Mouse (Mus musculus) heart, embryonic 16.5 days (tissue): ENCODE measurements at regions not wholly inside any gene's neighbourhood (a gene's known extent, or its start where the extent isn't known, plus 50 kb on each side); places are given as distances from the start of the nearest gene placed in this dataset.

Source experiments
- ATAC-seq: fragments of 200-750 bp; cut with Nextera tagmentation; replicated peaks from 2 replicates; pipeline ENCODE4 v1.8.0; 2017; ENCODE audit warnings: moderate number of reproducible peaks; ENCODE audit not compliant: insufficient read depth, low FRiP score; ENCODE audit errors: extremely low read depth
- H3K27ac ChIP-seq: fragments of 300-500 bp; sonication (generic); 2 replicates; pipeline ENCODE4 v1.5.1; 2014; ENCODE audit warnings: mild to moderate bottlenecking, low read length, control low read depth, moderate library complexity
- H3K27me3 ChIP-seq: fragments of 300-500 bp; sonication (generic); 2 replicates; pipeline ENCODE4 v1.6.1; 2014; ENCODE audit warnings: low read length, mixed read lengths; ENCODE audit not compliant: control insufficient read depth, insufficient read depth
- H3K36me3 ChIP-seq: fragments of 300-500 bp; sonication (generic); 2 replicates; pipeline ENCODE4 v1.6.1; 2014; ENCODE audit not compliant: control insufficient read depth, insufficient read depth
- H3K4me1 ChIP-seq: fragments of 300-500 bp; sonication (generic); 2 replicates; pipeline ENCODE4 v1.6.1; 2014; ENCODE audit warnings: low read length, mixed read lengths; ENCODE audit not compliant: control insufficient read depth, insufficient read depth
- H3K4me2 ChIP-seq: fragments of 300-500 bp; sonication (generic); 2 replicates; pipeline ENCODE4 v1.6.1; 2014; ENCODE audit warnings: low read depth, mild to moderate bottlenecking, control low read depth, low read length
- H3K4me3 ChIP-seq: fragments of 300-500 bp; sonication (generic); 2 replicates; pipeline ENCODE4 v1.5.1; 2014; ENCODE audit warnings: mild to moderate bottlenecking, control low read depth, low read length
- H3K9ac ChIP-seq: fragments of 300-500 bp; sonication (generic); 2 replicates; pipeline ENCODE4 v1.6.1; 2014; ENCODE audit warnings: low read length, control low read depth
- H3K9me3 ChIP-seq: fragments of 300-500 bp; sonication (generic); replicated peaks from 2 replicates; pipeline ENCODE4 v1.6.1; 2016; ENCODE audit warnings: low read length; ENCODE audit not compliant: control insufficient read depth
- WGBS: fragments of 180-500 bp; shearing (Covaris S2); extraction: QIAGEN DNeasy Blood & Tissue Kit; methylation state at CpG from one replicate; pipeline ENCODE4 v1.1.7; 2014; 5-methylcytosine and 5-hydroxymethylcytosine counted together

GRCm38 (mm10) chr6:143482868-143483267 lies 315.8 kb downstream of the Etnk1 start:
- no peaks in the 10 kb centered on the region for H3K9me3 ChIP-seq
- ATAC-seq = no peak
- no peak overlapping the region for H3K9ac ChIP-seq
- H3K4me2 ChIP-seq = no peak overlapping the region
- no peak overlapping the region for H3K4me3 ChIP-seq
- WGBS = 82% methylated on average over 6 of the region's 6 CpGs
- H3K36me3 ChIP-seq = no peaks in the 10 kb centered on the region
- no peak overlapping the region for H3K27ac ChIP-seq
- no peaks in the 10 kb centered on the region; the same call in 1 of the 2 replicates for H3K4me1 ChIP-seq
- no peaks in the 10 kb centered on the region for H3K27me3 ChIP-seq

- H3K4me3 ChIP-seq = no peak overlapping the region
- ATAC-seq = no peak
- H3K27ac ChIP-seq = no peak overlapping the region
- no peaks in the 10 kb centered on the region for H3K4me1 ChIP-seq
- H3K4me2 ChIP-seq = no peak overlapping the region
- H3K27me3 ChIP-seq = no peaks in the 10 kb centered on the region
- no peaks in the 10 kb centered on the region for H3K36me3 ChIP-seq
- 91% methylated on average over 6 of the region's 6 CpGs for WGBS
- H3K9ac ChIP-seq = no peak overlapping the region
- no peaks in the 10 kb centered on the region for H3K9me3 ChIP-seq
Measured at GRCm38 (mm10) chr6:143484941-143485340, 317.9 kb downstream of the Etnk1 start.

- no peak overlapping the region for H3K27ac ChIP-seq
- H3K9ac ChIP-seq = no peak overlapping the region
- no peaks in the 10 kb centered on the region for H3K27me3 ChIP-seq
- no peaks in the 10 kb centered on the region for H3K9me3 ChIP-seq
- no peak for ATAC-seq
- 79% methylated on average over 10 of the region's 10 CpGs for WGBS
- H3K36me3 ChIP-seq = no peaks in the 10 kb centered on the region
- H3K4me1 ChIP-seq = no peaks in the 10 kb centered on the region
- H3K4me2 ChIP-seq = no peak overlapping the region
- H3K4me3 ChIP-seq = no peak overlapping the region
Measured at GRCm38 (mm10) chr6:143487003-143487402, 320.0 kb downstream of the Etnk1 start.

GRCm38 (mm10) chr6:143490019-143490418 lies 323.0 kb downstream of the Etnk1 start:
- 97% methylated on average over 6 of the region's 6 CpGs for WGBS
- Histone ChIP-seq H3K4me1 (no peaks in the 10 kb centered on the region), H3K36me3 (no peaks in the 10 kb centered on the region), H3K4me2 (no peak overlapping the region), H3K4me3 (no peak overlapping the region), H3K27ac (no peak overlapping the region), H3K9me3 (no peaks in the 10 kb centered on the region), H3K27me3 (no peaks in the 10 kb centered on the region), H3K9ac (no peak overlapping the region)
- no peak for ATAC-seq

- H3K4me1 ChIP-seq = no peaks in the 10 kb centered on the region
- H3K4me3 ChIP-seq = no peak overlapping the region
- H3K4me2 ChIP-seq = no peak overlapping the region
- H3K9ac ChIP-seq = no peak overlapping the region
- H3K27ac ChIP-seq = no peak overlapping the region
- no peaks in the 10 kb centered on the region for H3K9me3 ChIP-seq
- H3K36me3 ChIP-seq = no peaks in the 10 kb centered on the region
- H3K27me3 ChIP-seq = no peaks in the 10 kb centered on the region
- ATAC-seq = no peak
- 43% methylated on average over 5 of the region's 5 CpGs for WGBS
Measured at GRCm38 (mm10) chr6:143491380-143491779, 324.4 kb downstream of the Etnk1 start.

- no peak overlapping the region for H3K4me3 ChIP-seq
- 80% methylated on average over 3 of the region's 3 CpGs for WGBS
- no peaks in the 10 kb centered on the region for H3K9me3 ChIP-seq
- H3K9ac ChIP-seq = no peak overlapping the region
- H3K4me1 ChIP-seq = no peaks in the 10 kb centered on the region
- ATAC-seq = no peak
- no peak overlapping the region for H3K27ac ChIP-seq
- no peaks in the 10 kb centered on the region for H3K27me3 ChIP-seq
- H3K36me3 ChIP-seq = no peaks in the 10 kb centered on the region
- H3K4me2 ChIP-seq = no peak overlapping the region
Measured at GRCm38 (mm10) chr6:143493543-143493942, 326.5 kb downstream of the Etnk1 start.

- Histone ChIP-seq H3K36me3 (no peaks in the 10 kb centered on the region), H3K27ac (no peak overlapping the region), H3K4me2 (no peak overlapping the region), H3K4me3 (no peak overlapping the region), H3K9ac (no peak overlapping the region), H3K9me3 (no peaks in the 10 kb centered on the region), H3K4me1 (no peaks in the 10 kb centered on the region), H3K27me3 (no peaks in the 10 kb centered on the region)
- 80% methylated on average over 11 of the region's 11 CpGs for WGBS
- ATAC-seq = no peak
Measured at GRCm38 (mm10) chr6:143494341-143494740, 327.3 kb downstream of the Etnk1 start.

GRCm38 (mm10) chr6:143494886-143495285 lies 327.9 kb downstream of the Etnk1 start:
- Histone ChIP-seq H3K27ac (no peak overlapping the region), H3K9ac (no peak overlapping the region), H3K4me2 (no peak overlapping the region), H3K36me3 (no peaks in the 10 kb centered on the region), H3K4me3 (no peak overlapping the region), H3K4me1 (no peaks in the 10 kb centered on the region), H3K27me3 (no peaks in the 10 kb centered on the region), H3K9me3 (no peaks in the 10 kb centered on the region)
- WGBS = 53% methylated on average over 7 of the region's 7 CpGs
- no peak for ATAC-seq

- H3K36me3 ChIP-seq = no peaks in the 10 kb centered on the region
- H3K4me2 ChIP-seq = no peak overlapping the region
- H3K9ac ChIP-seq = no peak overlapping the region
- no peak overlapping the region for H3K4me3 ChIP-seq
- no peaks in the 10 kb centered on the region for H3K9me3 ChIP-seq
- no peak for ATAC-seq
- no peaks in the 10 kb centered on the region for H3K27me3 ChIP-seq
- no peak overlapping the region for H3K27ac ChIP-seq
- WGBS = 55% methylated on average over 14 of the region's 14 CpGs
- H3K4me1 ChIP-seq = peaks cover 2% of the 10 kb centered on the region; the same call in 1 of the 2 replicates
Measured at GRCm38 (mm10) chr6:143498764-143499163, 331.7 kb downstream of the Etnk1 start.
